Mouse (Mus musculus): ENCODE measurements around the gene Fermt2. TPM values are rescaled to one million over a fixed set of nuclear protein-coding genes. Genes with fewer than 3 reads are reported as not detected.
A peak's percentile ranks its signal among the peaks of the same experiment; 100 is the strongest.

The Fermt2 gene
- total RNA-seq (2021) = 100 to 1,000 TPM in 1 of 2 experiments, 10 to 100 TPM in 1; 96.7 to 103 TPM
- long read RNA-seq, transcript Fermt2-201 (15 exons, 3,293 nt) = major isoform, 32 of 86 reads
- long read RNA-seq, partial matches to known transcripts = 18 of 86 reads
- long read RNA-seq, other reads (novel, unspliced or antisense) = 36 of 86 reads

DNA sequence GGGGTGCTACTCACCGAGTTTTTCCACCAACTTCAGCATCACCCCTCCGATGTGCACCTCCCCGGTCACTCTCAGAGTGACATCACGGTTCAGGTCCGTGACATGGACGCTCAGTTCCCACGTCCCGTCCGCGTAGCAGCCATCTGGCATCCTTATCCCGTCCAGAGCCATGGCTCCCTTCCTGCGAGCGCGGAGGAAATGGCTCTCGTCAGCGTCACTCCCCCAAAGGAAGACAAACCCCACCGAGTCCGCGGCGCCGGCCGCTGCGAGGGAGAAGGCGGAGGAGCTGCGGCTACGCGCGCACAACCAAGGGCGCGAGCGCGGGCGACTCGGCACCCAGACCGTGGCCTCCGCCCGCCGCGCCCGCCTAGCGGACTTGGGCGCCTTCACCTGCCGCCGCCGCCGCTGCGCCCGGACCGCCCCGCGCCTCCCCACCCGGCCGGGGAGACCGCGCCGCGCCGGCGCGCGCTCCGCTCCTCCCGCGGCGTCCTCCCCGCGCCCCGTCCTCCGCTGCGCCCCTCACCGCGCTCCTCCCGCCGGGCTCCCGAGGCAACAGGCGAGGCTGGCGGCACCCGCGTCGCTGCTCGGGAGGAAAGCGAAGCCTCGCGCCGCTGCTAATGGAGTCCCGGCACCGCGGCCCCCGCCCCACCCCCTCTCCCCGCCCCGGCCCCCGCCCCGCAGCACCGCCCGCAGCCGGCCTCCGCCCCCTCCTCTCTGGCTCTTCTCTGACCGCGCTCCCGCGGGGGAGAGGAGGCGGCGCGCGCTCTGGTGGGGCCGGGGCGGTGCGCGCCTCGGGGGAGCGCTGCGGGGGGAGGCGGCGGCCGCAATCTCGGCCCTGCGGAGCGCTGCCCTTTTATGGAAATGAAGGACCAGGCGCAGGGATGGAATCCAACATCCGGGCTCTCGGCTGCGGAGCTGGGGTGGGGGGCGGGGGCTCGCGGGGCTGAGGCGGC is at the start of gene Fermt2:
Fermt2 (minus strand) TSS at position 708 of the 953 bp plus-strand sequence.
- peak; percentile 64 to 86 for DNase-seq (ENCODE audit: low spot score in 2 of 2)

DNA sequence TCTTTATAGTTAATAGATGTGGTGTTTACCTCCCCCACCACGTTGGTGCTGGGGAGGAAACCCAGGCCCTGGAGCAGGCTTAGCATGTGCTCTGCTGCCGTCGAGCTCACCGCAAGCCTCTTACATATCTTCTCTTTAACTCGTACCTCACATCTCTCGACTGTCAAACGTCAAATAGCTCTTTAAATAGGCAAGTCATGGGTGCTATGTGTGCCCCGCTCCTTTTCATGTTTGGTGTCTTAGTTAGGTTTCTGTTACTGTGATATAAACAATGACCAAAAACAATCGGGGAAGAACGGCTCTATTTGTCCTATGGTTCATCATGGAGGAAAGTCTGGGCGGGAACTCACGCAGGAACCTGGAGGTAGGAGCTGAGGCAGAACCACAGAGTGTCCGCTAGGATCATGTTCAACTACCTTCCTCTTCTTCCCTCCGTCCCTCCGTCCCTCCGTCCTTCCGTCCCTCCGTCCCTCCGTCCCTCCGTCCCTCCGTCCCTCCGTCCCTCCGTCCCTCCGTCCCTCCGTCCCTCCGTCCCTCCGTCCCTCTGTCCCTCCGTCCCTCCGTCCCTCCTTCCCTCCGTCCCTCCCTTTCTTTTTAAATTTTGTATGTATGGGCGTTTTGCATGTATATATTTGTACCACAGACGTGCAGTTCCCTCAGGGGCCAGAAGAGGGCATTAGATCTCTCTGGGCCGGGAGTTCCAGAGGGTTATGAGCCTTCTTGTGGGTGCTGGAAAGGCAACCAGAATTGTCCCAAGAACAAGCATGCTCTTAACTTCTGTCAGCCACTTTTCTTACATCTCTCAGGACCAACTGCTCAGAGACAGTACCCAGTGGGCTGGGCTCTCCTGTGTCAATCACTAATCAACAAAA is 36.4 kb upstream of the Fermt2 start:
- DNase-seq (ENCODE audit: low spot score in 2 of 2) = peak in 1 of 2 experiments; percentile 77

DNA sequence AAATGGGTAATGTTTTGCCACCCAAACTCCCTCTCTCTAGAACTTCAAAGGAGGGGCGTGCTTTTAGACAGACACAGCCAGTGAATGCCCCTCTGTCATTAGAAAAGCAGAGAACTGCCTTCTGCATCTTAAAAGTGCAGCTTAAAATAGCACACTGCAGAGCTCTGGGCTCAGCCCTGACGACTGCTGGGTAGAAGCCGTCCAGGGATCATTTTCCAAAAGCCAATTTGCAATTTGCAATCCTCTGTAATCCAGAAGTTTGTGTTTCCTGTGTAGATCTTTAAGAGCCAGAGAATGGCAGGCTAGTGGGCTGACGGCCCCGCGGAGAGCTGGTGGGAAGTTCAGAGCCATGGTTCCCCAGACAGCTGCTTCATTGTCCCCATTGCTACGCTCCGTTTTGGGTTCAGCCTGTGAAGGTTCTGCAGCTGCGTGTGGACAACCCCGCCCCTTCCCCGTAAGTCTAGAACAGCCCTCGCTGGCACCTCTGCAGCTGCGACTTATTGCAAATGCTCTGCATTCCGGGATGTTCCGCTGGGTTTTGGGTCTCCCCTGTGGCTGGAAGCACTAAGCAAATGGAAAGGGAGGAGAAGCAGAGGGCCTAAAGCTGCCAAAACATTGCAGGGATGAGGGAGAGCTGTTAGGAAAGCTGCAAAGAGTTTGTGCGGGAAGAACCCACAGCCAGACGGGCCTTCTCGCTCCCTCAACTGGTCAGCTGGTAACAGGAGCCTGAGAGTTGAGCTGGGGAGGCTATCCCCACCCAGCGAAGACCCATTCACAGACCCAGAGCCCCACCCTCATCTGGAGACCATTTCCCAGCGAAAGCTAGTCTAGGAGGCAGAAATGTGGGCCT is 35.5 kb upstream of the Fermt2 start:
- DNase-seq (ENCODE audit: low spot score in 2 of 2) = peak in 1 of 2 experiments; percentile 51

- DNase-seq (ENCODE audit: low spot score in 2 of 2) = peak in 1 of 2 experiments; percentile 15
Observed at GRCm38 (mm10) chr14:45563577-45563976, 33.7 kb upstream of the Fermt2 start.

DNA sequence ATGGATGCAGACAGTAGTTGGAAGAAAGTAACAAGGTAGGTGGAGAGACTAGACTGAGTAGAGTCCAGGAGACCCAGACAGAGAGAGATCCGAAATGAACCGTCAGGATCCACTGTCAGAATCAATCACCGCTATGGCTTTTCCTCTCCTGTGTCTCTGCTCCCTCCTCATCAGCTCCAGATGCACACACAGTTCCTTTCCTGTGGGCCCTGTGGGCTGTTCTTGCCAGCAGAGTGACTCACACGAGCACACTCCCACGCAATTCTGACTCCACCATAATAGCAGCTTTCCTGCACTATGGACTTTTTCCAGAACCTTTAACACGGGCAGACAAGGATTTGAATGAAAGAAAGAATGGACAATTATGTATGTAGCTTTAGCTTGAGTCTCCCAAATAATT is 31.8 kb upstream of the Fermt2 start:
- peak; percentile 45 to 81 for DNase-seq (ENCODE audit: low spot score in 2 of 2)

GRCm38 (mm10) chr14:45559018-45559417 is 29.1 kb upstream of the Fermt2 start:
- no peak for DNase-seq (ENCODE audit: low spot score in 2 of 2)

GRCm38 (mm10) chr14:45554336-45554735 is 24.4 kb upstream of the Fermt2 start:
- DNase-seq (ENCODE audit: low spot score in 2 of 2) = no peak

- DNase-seq (ENCODE audit: low spot score in 2 of 2) = peak; percentile 73 to 85
Observed at GRCm38 (mm10) chr14:45553854-45554253, 23.9 kb upstream of the Fermt2 start.

GRCm38 (mm10) chr14:45552431-45552830 is 22.5 kb upstream of the Fermt2 start:
- DNase-seq (ENCODE audit: low spot score in 2 of 2) = no peak

DNA sequence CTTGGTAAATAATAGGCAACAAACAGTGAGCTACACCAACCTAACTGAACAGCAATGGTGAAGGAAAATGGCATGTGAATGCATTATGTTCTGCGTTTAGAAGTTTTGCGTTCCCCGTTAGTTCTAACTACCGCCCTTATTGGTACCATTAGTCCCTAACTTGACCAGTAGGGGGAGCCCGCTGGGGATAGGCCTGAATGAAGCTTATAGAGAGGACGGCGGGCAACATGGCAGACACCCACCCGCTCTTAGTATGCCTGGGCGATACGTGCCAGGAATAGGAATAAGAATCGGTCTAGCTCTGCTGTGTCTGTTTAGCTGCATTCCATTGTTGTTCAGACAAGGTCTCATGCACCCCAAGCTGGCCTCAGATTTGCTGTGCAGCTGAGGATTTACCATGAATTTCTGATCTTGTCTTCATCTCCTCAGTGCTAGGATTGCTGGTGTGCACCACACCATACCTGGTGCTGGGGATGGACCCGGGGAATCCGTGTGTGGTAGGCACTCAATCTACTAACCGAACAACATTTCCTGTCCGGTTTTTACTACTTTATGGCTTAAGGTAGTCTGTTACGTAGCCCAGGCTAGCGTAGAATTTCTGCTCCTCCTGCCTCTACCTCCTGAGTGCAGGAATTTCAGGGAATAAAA is 21.3 kb upstream of the Fermt2 start:
- peak; percentile 22 to 35 for DNase-seq (ENCODE audit: low spot score in 2 of 2)

DNA sequence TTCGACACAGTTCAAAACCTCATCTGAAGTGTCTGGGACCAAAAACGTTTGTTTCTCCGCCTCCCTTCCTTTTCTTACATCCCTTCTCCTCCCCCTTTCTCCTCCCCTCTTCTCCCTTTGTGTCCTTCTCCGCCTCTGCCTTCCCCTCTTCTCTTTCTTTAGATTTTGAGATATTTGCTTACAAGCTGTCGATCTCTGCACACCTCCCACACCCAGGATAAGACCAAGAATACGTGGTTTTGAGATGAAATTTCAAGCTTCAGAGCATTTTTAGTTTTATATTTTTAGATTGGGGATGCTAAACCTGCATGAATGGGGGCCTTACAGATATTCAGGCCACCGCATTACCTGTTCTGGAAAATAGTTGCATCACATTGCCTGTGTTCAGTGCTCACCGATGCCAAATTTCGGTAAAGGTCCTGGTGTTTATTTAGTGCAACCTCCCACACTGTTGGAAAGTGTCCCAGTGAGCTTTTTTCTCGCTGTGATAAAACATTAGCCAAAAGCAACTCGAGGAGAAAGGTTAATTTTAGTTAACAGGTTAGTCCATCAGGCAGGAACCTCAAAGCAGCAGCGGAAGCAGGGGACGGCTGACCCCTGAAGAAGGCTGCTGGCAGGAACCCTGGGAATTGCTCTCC is 20.2 kb upstream of the Fermt2 start:
- peak in 1 of 2 experiments; percentile 58 for DNase-seq (ENCODE audit: low spot score in 2 of 2)

DNA sequence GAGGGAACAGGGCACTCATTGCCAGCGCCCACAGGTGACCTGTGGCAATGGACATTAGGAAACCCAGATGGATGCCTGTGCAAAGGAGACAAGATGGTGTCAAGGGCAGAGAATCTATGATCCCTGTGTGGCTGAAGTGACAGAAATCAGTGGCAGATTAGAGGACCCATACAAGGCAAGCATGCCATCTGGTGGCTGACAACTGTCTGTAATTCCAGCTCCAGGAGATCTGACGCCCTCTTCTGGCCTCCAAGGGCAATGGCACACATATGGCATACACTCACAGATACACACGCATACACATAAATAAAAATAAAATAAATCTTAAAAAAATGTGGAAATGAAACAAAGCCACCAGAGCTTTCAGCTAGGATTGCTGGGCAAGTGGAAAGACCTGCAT is 18.2 kb upstream of the Fermt2 start:
- no peak for DNase-seq (ENCODE audit: low spot score in 2 of 2)

GRCm38 (mm10) chr14:45544905-45545304 is 15.0 kb upstream of the Fermt2 start:
- DNase-seq (ENCODE audit: low spot score in 2 of 2) = no peak

DNA sequence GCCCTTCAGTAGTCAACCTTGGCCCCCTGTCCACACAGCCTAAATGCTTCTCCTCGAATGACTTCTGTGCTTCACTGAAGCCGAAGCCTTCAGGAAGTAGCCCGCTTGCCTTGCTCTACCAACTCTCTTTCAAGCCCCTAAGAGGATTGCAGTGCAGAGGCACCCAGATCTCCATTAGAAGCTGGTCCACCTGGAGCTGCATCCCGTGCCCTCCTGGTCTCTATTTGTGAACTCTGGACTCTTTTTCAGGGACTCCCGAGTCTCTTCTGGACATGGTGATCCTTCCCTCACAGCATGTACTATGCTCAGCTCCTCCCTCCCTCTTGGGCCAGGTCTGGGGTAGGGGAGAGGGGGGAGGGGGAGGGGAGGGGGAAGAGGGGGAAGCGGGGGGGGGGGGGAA is 14.1 kb upstream of the Fermt2 start:
- no peak for DNase-seq (ENCODE audit: low spot score in 2 of 2)

GRCm38 (mm10) chr14:45539659-45540468 is 9.9 kb upstream of the Fermt2 start:
- peak; percentile 26 to 78 for DNase-seq (ENCODE audit: low spot score in 2 of 2)

GRCm38 (mm10) chr14:45530364-45531345 is 737 bp upstream of the Fermt2 start:
- no peak for DNase-seq (ENCODE audit: low spot score in 2 of 2)

GRCm38 (mm10) chr14:45528861-45529260 is 1.1 kb downstream of the Fermt2 start:
- no peak for DNase-seq (ENCODE audit: low spot score in 2 of 2)

Data from layer of hippocampus, adult 18-20 months (tissue).